Mouse (Mus musculus) C2C12 (cell line): ENCODE data around the gene Syt3. TPM values are rescaled to one million over a fixed set of nuclear protein-coding genes. Genes with fewer than 3 reads are reported as not detected.

Source experiments
- H3K27me3 ChIP-seq: one replicate; pipeline ENCODE4 v1.6.1; 2011; ENCODE audit not compliant: control insufficient read depth, insufficient read depth, insufficient read length
- H3K36me3 ChIP-seq: one replicate; pipeline ENCODE4 v1.6.1; 2011; ENCODE audit not compliant: control insufficient read depth, insufficient read depth
- H3K4me3 ChIP-seq: one replicate; pipeline ENCODE4 v1.5.1; 2011; ENCODE audit warnings: mild to moderate bottlenecking, control low read depth; ENCODE audit not compliant: poor library complexity, insufficient read depth, severe bottlenecking
- H3K79me2 ChIP-seq: one replicate; pipeline ENCODE4 v1.6.1; 2011; ENCODE audit not compliant: control insufficient read depth, insufficient read depth
- H3K79me3 ChIP-seq: one replicate; pipeline ENCODE4 v1.6.1; 2011; ENCODE audit warnings: low read depth, control low read depth
- H3ac ChIP-seq: one replicate; pipeline ENCODE3; 2011; ENCODE audit warnings: low read depth; ENCODE audit not compliant: control insufficient read depth, insufficient read length
- CEBPB ChIP-seq: IDR thresholded peaks from one replicate; pipeline ENCODE4 v1.6.1; 2011; ENCODE audit warnings: low read depth, mild to moderate bottlenecking, control low read depth, moderate library complexity
- CTCF ChIP-seq: IDR thresholded peaks from one replicate; pipeline ENCODE4 v1.5.1; 2011; ENCODE audit not compliant: control insufficient read depth, insufficient read depth, insufficient read length
- FOSL1 ChIP-seq: IDR thresholded peaks from one replicate; pipeline ENCODE4 v1.8.0; 2011; ENCODE audit warnings: mild to moderate bottlenecking, low read length; ENCODE audit not compliant: poor library complexity, insufficient read depth, severe bottlenecking
- MAX ChIP-seq: IDR thresholded peaks from one replicate; pipeline ENCODE4 v1.6.1; 2011; ENCODE audit warnings: mild to moderate bottlenecking, control low read depth
- MYOD1 ChIP-seq: IDR thresholded peaks from one replicate; pipeline ENCODE4 v1.6.1; 2011; ENCODE audit warnings: low read depth; ENCODE audit not compliant: control insufficient read depth, insufficient read length
- MYOG ChIP-seq: IDR thresholded peaks from one replicate; pipeline ENCODE4 v1.6.1; 2011; ENCODE audit not compliant: control insufficient read depth, insufficient read length; ENCODE audit errors: extremely low read depth
- USF1 ChIP-seq: IDR thresholded peaks from one replicate; pipeline ENCODE4 v1.6.1; 2011; ENCODE audit warnings: low read depth, mild to moderate bottlenecking, control low read depth, moderate library complexity
- polyA plus RNA-seq: library from polyadenylated mRNA; unstranded; fragments of >200 nt; fragmentation: generic; extraction: Trizol; gene quantifications from one replicate; pipeline ENCODE4 v1.2.1, GENCODE M21; 2012; ENCODE audit warnings: missing spikeins

The Syt3 gene
- polyA plus RNA-seq, 1 experiment: not detected

DNA sequence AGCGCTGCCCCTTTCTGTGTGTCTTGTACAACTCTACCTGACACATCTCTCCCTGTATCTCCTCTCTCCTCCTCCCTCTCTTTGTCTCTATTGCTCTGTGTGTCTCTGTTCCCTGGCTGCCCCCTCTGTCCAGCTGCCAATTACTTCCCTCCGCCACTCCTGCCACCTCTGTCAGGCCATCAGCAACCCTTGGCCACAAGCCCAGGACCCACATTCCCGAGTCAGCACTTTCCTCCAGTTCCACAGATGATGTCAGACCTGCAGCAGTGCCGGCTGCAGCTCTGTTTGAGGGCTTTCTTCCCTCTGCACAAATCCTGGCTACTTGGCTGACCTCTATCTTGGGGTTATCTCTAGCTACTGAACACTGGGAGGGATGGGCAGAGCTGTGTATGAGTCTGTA is 5.6 kb upstream of the Syt3 start:
- Histone ChIP-seq H3K79me2 (no peaks in the 10 kb centered on the region), H3K27me3 (peaks cover 18% of the 10 kb centered on the region), H3K4me3 (no peak overlapping the region), H3K36me3 (no peaks in the 10 kb centered on the region), H3ac (no peak overlapping the region), H3K79me3 (no peaks in the 10 kb centered on the region)
- TF ChIP-seq MYOD1: no peak
- TF ChIP-seq MAX: no peak

GRCm38 (mm10) chr7:44382541-44382940 is 1.4 kb upstream of the Syt3 start:
- TF ChIP-seq MAX (no peak), MYOG (no peak), USF1 (peak; percentile 52), CEBPB (no peak), CTCF (no peak), MYOD1 (no peak), FOSL1 (no peak)
- H3K27me3 ChIP-seq: peaks cover 51% of the 10 kb centered on the region
- no peak overlapping the region for H3ac ChIP-seq
- no peaks in the 10 kb centered on the region for H3K79me2 ChIP-seq
- H3K79me3 ChIP-seq: no peaks in the 10 kb centered on the region
- no peaks in the 10 kb centered on the region for H3K36me3 ChIP-seq
- no peak overlapping the region for H3K4me3 ChIP-seq

GRCm38 (mm10) chr7:44384716-44385059 is 786 bp downstream of the Syt3 start:
- no peaks in the 10 kb centered on the region for H3K79me2 ChIP-seq
- H3K4me3 ChIP-seq: no peak overlapping the region
- H3K27me3 ChIP-seq: peaks cover 64% of the 10 kb centered on the region
- no peaks in the 10 kb centered on the region for H3K36me3 ChIP-seq
- H3K79me3 ChIP-seq: no peaks in the 10 kb centered on the region
- TF ChIP-seq CTCF: no peak
- TF ChIP-seq MYOD1: no peak
- no peak for TF ChIP-seq CEBPB
- no peak for TF ChIP-seq USF1
- TF ChIP-seq MYOG: no peak
- no peak for TF ChIP-seq MAX
- TF ChIP-seq FOSL1: no peak
- H3ac ChIP-seq: no peak overlapping the region

DNA sequence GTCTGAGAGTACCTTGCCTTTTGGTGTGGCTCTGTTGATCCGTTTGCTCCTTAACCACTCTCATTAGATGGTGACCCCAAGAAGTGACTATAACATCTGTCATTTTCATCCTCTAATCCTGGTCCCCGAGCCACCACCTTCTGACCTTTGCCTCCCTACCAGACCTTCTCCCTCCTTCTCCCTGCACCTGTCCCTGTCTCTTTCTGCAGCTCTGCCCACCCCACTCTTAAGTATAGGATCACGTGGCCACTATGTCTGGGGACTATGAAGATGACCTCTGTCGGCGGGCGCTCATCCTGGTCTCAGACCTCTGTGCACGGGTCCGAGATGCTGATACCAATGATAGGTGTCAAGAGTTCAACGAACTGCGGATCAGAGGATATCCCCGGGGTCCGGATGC is 1.8 kb downstream of the Syt3 start, which contains the start of gene 1700008O03Rik:
Gene 1700008O03Rik, minus strand, starts transcription at position 101 of the 400 bp plus-strand sequence.
- H3K27me3 ChIP-seq: peaks cover 74% of the 10 kb centered on the region
- H3K4me3 ChIP-seq: no peak within 1 kb of the TSS
- TF ChIP-seq CEBPB (no peak), USF1 (no peak), MYOD1 (no peak), MAX (no peak), CTCF (no peak), FOSL1 (no peak), MYOG (no peak)
- H3K36me3 ChIP-seq: no peaks in the 10 kb centered on the region
- no peaks in the 10 kb centered on the region for H3K79me3 ChIP-seq
- no peak within 1 kb of the TSS for H3ac ChIP-seq
- H3K79me2 ChIP-seq: no peaks in the 10 kb centered on the region

- no peaks in the 10 kb centered on the region for H3K79me2 ChIP-seq
- no peaks in the 10 kb centered on the region for H3K79me3 ChIP-seq
- H3K27me3 ChIP-seq: peaks cover 78% of the 10 kb centered on the region
- H3K4me3 ChIP-seq: no peak overlapping the region
- TF ChIP-seq MYOG (no peak), MYOD1 (no peak), USF1 (no peak)
- no peaks in the 10 kb centered on the region for H3K36me3 ChIP-seq
- no peak overlapping the region for H3ac ChIP-seq
Measured at GRCm38 (mm10) chr7:44391831-44392230, 7.9 kb downstream of the Syt3 start.

- Histone ChIP-seq H3K79me3 (no peaks in the 10 kb centered on the region), H3K27me3 (peaks cover 78% of the 10 kb centered on the region)
- no peak for TF ChIP-seq CTCF
Measured at GRCm38 (mm10) chr7:44392341-44392740, 8.4 kb downstream of the Syt3 start.

More at GRCm38 (mm10) chr7:44392341-44392740, 8.4 kb downstream of the Syt3 start:
- Histone ChIP-seq H3K79me2 (no peaks in the 10 kb centered on the region), H3K36me3 (no peaks in the 10 kb centered on the region), H3ac (no peak overlapping the region), H3K4me3 (no peak overlapping the region)
